Comparison of ENCODE assay signal across 10 mouse cellular contexts in genomic region chr4:133108481-133109334, GRCm38 (mm10). TPM values are rescaled to one million over a fixed set of nuclear protein-coding genes. Genes with fewer than 3 reads are reported as not detected.
A peak's percentile ranks its signal among the peaks of the same experiment; 100 is the strongest.
DNase-seq lines count a peak whose midpoint lies in the region; ATAC-seq lines count a peak whose summit lies in the region.
"Had no signal": no experiment of that assay in that cellular context is flagged by ENCODE, and none has a peak within 500 bp of the region (broad histone marks: within the 10 kb centered on the region; RNA-seq: fewer than 3 reads in every experiment).

No protein-coding gene starts in this region.

- DNase-seq in kidney, adult 11 months, result no peak
- peak; percentile 86 for DNase-seq in adipocyte (ENCODE audit: low spot score)
- DNase-seq in lung, postnatal 36 days, result peak; percentile 62
- DNase-seq in spleen, postnatal 4 days (ENCODE audit: low spot score in 2 of 2), result no peak

- peak overlapping the region; percentile 17; the same call in 1 of the 2 replicates for H3K27ac ChIP-seq in kidney, embryonic 16.5 days (ENCODE audit: low read length)
- peak overlapping the region; percentile 32 for H3K27ac ChIP-seq in heart, embryonic 12.5 days (ENCODE audit: poor library complexity, severe bottlenecking)

- H3K36me3 ChIP-seq in kidney, embryonic 16.5 days (ENCODE audit: insufficient read depth, low read length), result no peaks in the 10 kb centered on the region
- H3K36me3 ChIP-seq in heart, embryonic 12.5 days, result peaks cover 10% of the 10 kb centered on the region

- H3K27me3 ChIP-seq in kidney, embryonic 16.5 days (ENCODE audit: insufficient read depth, low read length), result no peaks in the 10 kb centered on the region
- H3K27me3 ChIP-seq in heart, embryonic 12.5 days (replicated peaks), result no peaks in the 10 kb centered on the region

- H3K4me2 ChIP-seq in kidney, embryonic 16.5 days (replicated peaks; ENCODE audit: low read depth, low read length), result no peak overlapping the region
- H3K4me2 ChIP-seq in heart, embryonic 12.5 days, result no peak overlapping the region
- H3K4me2 ChIP-seq: liver, embryonic 11.5 days had no signal

- ATAC-seq in kidney, embryonic 16.5 days (ENCODE audit: low FRiP score, low TSS enrichment), result no peak
- ATAC-seq in heart, embryonic 12.5 days (ENCODE audit: insufficient number of reproducible peaks, low FRiP score), result no peak
- no peak for ATAC-seq in erythroid progenitor cell, adult 5-6 weeks (replicated peaks; ENCODE audit: low FRiP score, poor library complexity, severe bottlenecking)
- no peak for ATAC-seq in inflammation-experienced regulatory T-cells, adult 6 months

- H3K4me3 ChIP-seq in kidney, embryonic 16.5 days (ENCODE audit: low read length), result no peak overlapping the region
- H3K4me3 ChIP-seq in heart, embryonic 12.5 days, result no peak overlapping the region
- H3K4me3 ChIP-seq: erythroblast, embryonic 14.5 days had no signal

- WGBS in kidney, embryonic 16.5 days, result 48% methylated on average over 13 of the region's 13 CpGs
- 70% methylated on average over 13 of the region's 13 CpGs for WGBS in heart, embryonic 12.5 days

- H3K4me1 ChIP-seq in kidney, embryonic 16.5 days (ENCODE audit: insufficient read depth, low read length), result peaks cover 31% of the 10 kb centered on the region
- H3K4me1 ChIP-seq in heart, embryonic 12.5 days (replicated peaks), result peaks cover 29% of the 10 kb centered on the region

- H3K9ac ChIP-seq in kidney, embryonic 16.5 days (replicated peaks; ENCODE audit: low read length), result peak overlapping the region; percentile 12; the same call in 1 of the 2 replicates
- H3K9ac ChIP-seq in heart, embryonic 12.5 days, result no peak overlapping the region

- no peaks in the 10 kb centered on the region for H3K9me3 ChIP-seq in kidney, embryonic 16.5 days (ENCODE audit: low read length)
- H3K9me3 ChIP-seq in heart, embryonic 12.5 days (replicated peaks), result 0 out of 2 replicates have a peak, but pooled peaks cover 3% of the 10 kb centered on the region

RNA-seq across cellular contexts. Expression of gene Wasf2, which starts 21.6 kb away (rescaled TPM):
- polyA plus RNA-seq in kidney, embryonic 16.5 days (2015; fragmentation: Nextera tagmentation; extraction: Ambion mirVana), result 77.4 and 102 TPM in 2 replicates
- polyA plus RNA-seq in heart, embryonic 12.5 days (2016; fragmentation: Nextera tagmentation; extraction: Ambion mirVana), result 68.5 and 70.1 TPM in 2 replicates
- total RNA-seq in erythroid progenitor cell, adult 5-6 weeks (2015; ENCODE audit: low replicate concordance), result 79.6 and 83.6 TPM in 2 replicates
- total RNA-seq in erythroid progenitor cell, adult 5-6 weeks (2017; ENCODE audit: low replicate concordance), result 59.7 and 73.7 TPM in 2 replicates
- polyA plus RNA-seq in inflammation-experienced regulatory T-cells, adult 6 months (2017; shearing (Covaris generic)), result 100 to 1,000 TPM in 1 of 3 experiments, 10 to 100 TPM in 2; 70.4 to 110 (median 79.7) TPM

Comparison
In these comparisons a context has a peak if more than half of its experiments do, and no peak if none do; other contexts are left out.
1. DNase-seq: peak in adipocyte (single experiment) and lung, postnatal 36 days (single experiment); none in kidney, adult 11 months (single experiment) and spleen, postnatal 4 days (0 of 2).